Mouse (Mus musculus) adrenal gland, postnatal 4 days (tissue): ENCODE results near the gene Ugt2b5. TPM values are rescaled to one million over a fixed set of nuclear protein-coding genes. Genes with fewer than 3 reads are reported as not detected.
"Not testable (repeated sequence)": the region's sequence is repeated elsewhere in the genome, so short reads cannot be mapped to it uniquely, and the experiment has no call there.

Source experiments
- DNase-seq, 2 experiments: peaks; one replicate each; pipeline ENCODE4 v3.0.0; 2021 to 2022; ENCODE audit warnings: low spot score in 2 of 2, mixed read lengths in 2 of 2
- long read RNA-seq, 2 experiments: library from polyadenylated mRNA; stranded (forward); transcript quantifications; one replicate each; pipeline ENCODE4 v2.0.0; 2021
- total RNA-seq, 2 experiments: library from RNA; stranded (reverse); gene quantifications; 2 replicates each; pipeline ENCODE4 v1.2.3; 2021

Ugt2b5 gene
- 10 to 100 TPM in 1 of 2 experiments, under 1 TPM in 1; 0.76 to 10.5 TPM for total RNA-seq
- long read RNA-seq, experiment 1, transcript Ugt2b5-201 (6 exons, 1,858 nt): major isoform, 26 of 30 reads
- long read RNA-seq, experiment 1, partial matches to known transcripts: 3 of 30 reads
- long read RNA-seq, experiment 1, other reads (novel, unspliced or antisense): 1 of 30 reads
- long read RNA-seq, experiment 2: 0 reads

DNA sequence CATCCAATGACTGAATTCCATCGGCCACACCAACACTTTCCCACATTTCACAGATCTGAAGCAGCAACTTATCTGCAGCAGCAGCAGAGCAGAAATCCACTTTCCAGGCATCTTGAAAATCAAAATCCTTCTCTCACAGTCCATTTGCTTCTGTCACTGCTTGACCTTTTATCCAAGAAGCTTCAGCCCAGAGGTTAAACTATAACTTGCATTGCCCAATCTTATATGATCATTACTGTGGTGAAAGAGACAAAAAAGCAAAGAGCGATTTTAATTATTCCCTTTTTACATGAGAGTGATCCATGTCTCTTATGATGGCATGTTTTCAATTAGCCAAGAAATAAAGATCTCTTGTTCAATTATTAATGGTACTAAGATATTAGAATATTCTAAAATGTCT is at the start of gene Ugt2b5:
Gene Ugt2b5 (minus strand): TSS at position 123 of the 400 bp plus-strand sequence.
- DNase-seq: not testable (repeated sequence)

DNA sequence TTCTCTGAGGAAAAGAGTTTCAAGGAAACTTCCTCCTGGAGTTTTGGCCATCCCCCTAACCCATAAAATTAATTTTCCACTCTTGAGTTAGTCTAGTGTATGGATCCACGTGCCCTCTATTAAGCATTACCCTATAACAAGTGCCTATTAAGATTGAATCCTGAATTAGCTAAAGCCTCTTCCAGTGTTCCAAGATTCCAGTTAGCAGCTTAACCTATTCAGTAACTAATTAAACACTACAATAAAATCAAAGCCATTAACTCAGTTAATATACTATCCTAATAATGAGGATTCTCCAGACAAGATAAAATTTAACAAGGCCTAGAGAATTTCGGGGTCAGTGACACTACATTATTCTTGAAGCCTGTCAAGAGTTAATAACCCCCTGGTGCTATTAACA is 35.7 kb upstream of the Ugt2b5 start:
- not testable (repeated sequence) for DNase-seq

DNA sequence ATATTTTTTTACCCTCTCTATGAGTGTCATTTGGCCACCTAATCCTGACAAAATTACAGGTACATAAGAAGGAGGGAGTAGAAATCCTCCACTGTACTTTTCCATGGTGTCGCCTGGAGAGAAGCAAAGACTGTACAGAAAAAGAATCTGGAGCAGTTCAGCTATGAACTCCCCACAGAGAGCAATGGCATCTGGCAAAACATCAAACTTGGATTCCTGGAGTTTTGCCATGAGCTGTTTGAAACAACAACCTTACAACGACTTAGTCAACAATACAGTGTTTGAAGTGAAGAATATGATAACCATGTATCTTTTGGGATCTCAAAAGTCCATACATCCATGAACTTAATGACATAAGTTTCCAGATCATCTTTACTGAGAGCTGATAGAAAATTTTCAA is 34.6 kb upstream of the Ugt2b5 start:
- DNase-seq: no peak

DNA sequence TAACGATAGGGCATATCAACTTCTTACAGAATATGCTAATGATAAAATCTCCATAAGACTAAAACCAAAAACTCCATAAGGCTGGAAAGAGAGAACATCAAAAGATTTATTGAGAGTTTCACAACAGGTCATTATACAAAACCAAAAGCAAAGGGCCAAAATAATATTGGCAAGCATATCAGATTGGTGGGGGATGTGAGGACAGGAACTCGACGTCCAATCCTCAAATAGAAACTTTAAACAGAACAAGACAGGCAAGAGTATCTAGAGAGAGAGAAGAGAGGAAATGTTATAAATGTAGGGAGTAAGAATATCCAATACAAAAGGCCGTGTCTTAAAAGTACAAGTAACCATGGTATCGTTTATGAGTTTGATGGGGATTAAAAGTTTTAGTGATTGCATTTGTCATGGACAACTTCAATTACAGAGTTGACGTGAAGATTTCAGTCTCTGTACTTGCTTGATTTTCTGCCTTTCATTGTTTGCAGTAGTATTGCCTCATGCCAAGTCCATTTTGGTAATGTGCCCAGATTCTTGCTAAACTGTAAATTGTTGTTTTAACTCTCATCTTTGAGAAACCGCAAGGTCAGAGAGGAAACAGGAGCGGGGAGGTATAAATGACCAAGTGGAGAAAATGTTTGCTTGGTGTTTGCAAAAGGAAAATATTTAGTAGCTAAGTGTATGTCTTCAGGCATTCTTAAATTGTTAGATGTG is 7.8 kb upstream of the Ugt2b5 start:
- no peak for DNase-seq

DNA sequence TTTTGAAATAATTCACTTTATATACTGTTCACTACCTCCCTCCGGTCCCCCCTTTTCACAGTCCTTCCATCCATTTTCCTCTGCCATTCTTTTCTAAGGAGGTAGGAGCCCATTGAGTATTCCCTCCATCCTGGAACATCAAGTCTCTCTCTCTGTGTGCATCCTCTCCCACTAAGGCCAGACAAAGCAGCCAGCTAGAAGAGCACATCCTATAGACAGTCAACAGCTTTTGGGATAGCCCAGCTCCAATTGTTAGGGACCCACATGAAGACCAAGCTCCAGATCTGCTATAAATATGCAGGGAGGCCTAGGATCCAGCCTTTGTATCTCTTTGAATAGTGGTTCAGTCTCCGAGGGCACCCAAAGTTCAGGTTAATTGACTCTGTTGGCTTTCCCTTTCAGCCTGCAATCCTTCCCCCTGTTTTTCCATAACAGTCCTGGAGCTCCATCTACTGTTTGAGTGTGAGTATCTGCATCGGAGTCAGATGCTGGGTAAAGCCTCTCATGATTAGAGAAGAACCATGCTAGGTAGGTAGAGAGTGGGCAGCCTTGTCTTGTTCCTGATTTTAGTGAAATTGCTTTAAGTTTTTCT is 2.8 kb upstream of the Ugt2b5 start:
- DNase-seq: no peak

DNA sequence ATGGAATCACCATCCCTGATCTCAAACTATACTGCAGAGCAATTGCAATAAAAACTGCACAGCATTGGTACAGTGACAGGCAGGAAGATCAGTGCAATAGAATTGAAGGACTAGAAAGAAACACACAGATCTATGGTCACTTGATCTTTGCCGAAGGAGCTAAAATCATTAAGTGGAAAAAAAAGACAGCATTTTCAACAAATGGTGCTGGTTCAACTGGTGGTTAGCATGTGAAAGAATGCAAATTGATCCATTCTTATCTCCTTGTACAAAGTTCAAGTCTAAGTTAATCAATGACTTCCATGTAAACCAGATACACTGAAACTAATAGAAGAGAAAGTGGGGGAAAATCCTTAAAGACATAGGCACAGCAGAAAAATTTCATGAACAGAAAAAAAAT is 36.4 kb downstream of the Ugt2b5 start:
- DNase-seq: not testable (repeated sequence)

DNA sequence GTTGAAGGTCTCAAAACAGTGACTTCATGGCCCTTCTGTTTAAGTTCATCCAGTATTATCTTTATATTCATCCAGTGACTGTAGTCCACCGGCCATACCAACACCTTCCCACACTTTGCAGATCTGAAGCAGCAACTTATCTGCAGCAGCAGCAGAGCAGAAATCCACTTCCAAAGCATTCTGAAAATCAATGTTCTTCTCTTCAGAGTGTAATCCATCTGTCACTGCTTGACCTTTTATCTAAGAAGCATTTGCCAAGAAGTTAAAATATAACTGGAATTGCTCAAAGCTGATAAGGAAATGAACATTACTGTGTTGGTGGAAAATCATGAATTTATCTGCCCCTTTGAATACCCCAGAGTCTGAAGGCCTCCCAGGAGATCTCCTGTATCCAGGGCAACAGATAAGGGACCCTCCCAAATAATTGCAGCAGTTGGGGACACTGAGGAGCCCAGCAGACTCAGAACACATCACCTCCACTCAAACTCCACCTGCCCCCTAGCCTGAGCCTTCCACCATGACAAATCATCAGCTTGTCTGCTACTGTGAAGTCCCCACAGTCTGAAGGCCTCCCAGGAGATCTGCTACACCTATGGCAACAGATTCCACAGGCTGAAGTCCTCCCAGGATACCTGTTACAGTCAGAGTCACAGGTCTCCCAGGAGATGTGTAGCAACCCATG is 47.6 kb downstream of the Ugt2b5 start, which contains the start of gene Ugt2b36:
Gene Ugt2b36 (minus strand): TSS at position 210 of the 682 bp plus-strand sequence.
- DNase-seq: no peak

DNA sequence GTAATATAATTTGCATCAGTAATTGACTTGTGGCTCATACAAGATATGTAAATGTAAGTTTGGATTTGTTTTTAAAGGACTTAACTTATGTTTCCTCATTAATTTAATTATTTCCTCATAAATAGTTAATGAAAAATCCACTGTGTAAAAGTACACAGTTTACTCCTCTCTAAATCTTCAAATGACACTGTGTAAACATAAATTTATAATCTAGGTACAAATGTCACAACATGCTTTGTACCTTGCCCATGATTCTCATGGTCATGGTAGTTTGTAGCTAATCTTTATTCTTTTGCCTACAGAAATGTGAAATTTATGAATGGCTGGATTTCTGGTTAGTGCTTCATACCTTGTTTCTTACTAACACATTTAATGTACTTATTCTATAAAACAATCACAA is 49.0 kb downstream of the Ugt2b5 start:
- no peak for DNase-seq

DNA sequence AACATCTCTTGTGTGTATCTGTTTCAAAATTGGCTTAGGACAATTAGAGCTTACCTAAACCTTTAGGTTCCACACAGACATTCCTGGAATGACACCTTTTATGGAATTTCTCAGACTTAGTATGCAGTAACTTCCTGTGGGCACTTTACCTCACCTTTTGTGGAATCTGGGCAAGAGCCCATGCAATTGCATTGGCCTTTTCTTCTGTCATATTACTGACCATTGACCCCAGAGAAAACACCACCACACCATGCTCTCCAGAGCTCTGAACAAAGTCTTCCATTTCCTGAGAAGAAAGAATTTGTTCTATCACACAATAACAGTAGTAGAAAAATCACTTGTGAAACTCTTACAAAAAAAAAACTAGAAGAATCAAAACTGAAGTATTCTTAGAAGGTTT is 50.9 kb downstream of the Ugt2b5 start:
- DNase-seq: no peak

DNA sequence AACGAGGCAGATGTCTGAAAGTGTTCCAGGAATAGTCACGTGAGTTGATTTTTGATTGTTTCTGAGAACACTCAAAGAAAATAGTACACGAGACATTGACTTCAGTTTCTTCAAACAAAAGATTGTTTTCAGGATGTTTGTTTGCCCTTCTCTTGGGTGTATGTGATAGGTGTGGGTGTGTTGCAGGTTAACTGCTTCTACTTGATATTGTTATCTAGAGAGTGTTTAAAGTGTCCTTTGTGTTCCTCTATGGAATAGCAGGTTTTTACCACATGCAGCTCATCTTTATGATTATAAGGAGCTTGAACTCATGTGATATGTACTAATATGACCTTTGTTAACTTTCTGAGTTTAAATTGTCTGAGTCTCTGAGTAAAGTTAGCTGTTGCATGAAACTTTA is 53.8 kb downstream of the Ugt2b5 start:
- no peak for DNase-seq

Other genes with a start within 250 kb of the Ugt2b5 start
- 10 to 100 TPM in 1 of 2 experiments, 1 to 10 TPM in 1; 3.1 to 13.0 TPM for gene Ugt2b34, start 233.4 kb downstream of the Ugt2b5 start, total RNA-seq
- 1 to 10 TPM in 1 of 2 experiments, under 1 TPM in 1; 0.14 to 6.4 TPM for gene Ugt2b1, start 213.8 kb downstream of the Ugt2b5 start, total RNA-seq
- gene Ugt2b35, start 139.5 kb downstream of the Ugt2b5 start, total RNA-seq: 1 to 10 TPM in 1 of 2 experiments, under 1 TPM in 1; 0.14 to 5.6 TPM
- 1 to 10 TPM in 1 of 2 experiments, under 1 TPM in 1; 0.62 to 6.8 TPM for gene Ugt2b36, start 47.8 kb downstream of the Ugt2b5 start, total RNA-seq
- 1 to 10 TPM in 1 of 2 experiments, under 1 TPM in 1; 0.48 to 2.2 TPM for gene Ugt2b37, start 114.5 kb upstream of the Ugt2b5 start, total RNA-seq
- gene Ugt2a3, start 196.9 kb upstream of the Ugt2b5 start, total RNA-seq: under 1 TPM in 1 of 2 experiments, not detected in 1; 0.79 TPM